Mouse (Mus musculus) 416B (cell line): ENCODE measurements around the gene Ubxn7.

Experiments
- DNase-seq: peaks from one replicate; pipeline ENCODE4 v3.0.0; 2011; ENCODE audit warnings: low read depth

Gene Ubxn7

DNA sequence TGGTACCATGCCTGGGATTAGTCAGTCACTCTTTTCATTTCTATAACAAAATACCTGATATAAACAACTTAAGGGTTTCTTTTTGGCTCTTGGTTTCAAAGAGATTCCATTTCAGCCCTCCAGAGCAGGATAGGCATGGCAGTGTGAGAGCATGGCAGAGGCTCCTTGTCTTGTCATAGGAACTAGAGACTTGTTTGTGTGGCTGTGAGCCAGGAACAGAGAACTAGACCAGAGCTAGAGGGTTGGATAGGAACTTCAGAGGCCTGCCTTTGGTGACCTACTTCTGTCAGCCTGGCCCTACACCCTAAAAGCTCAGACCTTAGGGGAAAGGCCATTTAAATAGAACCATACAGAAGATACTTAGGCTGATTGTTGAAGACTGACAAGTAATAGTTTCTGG, 50.8 kb downstream of the Ubxn7 start:
- no peak for DNase-seq

DNA sequence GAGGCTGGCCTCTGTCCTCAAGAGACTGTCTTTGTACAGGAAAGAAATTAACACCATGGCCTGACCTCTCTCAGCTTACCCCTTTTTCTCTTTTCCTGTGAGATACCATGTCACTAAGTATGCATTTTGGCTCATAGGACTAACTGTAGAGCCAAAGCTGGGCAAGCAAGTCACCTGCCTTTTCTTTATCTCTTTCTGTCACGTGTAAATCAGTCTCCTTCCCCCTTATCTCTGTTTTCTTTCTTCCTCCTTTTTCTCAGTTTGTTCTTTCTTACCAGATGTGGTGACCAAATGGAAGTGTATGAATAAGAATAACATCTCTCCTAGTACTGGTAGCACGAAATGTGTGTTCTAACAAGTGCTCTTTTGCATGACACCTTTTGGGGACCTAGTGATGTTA, 52.8 kb downstream of the Ubxn7 start:
- DNase-seq, result no peak

DNA sequence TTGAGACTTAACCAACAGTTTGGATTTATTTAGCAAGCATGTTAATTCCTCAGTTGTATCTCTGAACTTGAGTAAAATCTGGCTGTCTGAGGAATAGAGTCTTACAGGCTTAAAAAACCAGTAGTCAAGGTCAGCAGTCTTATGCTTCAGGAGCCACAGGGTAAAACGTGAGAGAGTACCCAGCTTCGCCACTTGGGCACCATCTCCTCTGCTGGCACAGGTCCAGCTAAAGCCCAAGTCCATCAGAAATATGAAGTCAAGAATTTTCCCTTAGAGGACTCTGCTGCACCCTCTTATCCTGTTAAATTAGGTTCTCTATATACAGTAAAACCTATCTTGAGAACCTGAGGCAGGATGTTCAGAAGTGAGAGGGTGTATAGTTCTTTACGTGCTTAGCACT, 54.8 kb downstream of the Ubxn7 start:
- DNase-seq, result peak; percentile 19

DNA sequence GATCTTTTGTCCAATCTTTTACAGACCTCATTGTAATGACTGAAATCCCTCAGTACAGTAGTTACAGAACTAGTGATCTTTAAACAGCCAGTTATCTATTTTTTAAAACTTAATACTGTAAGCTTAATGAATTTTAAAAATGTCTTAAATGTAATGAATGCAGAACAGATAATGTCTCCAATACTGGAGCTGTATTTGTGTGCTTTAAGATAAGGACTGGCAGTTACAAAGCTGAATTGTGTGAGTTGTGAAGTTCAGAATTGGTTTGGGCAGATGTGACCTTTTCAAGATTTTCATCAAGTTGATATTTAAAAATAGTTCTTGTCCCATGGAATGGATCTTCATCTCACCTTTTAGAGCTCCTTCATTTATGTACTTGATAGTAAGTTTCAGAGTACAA, 57.0 kb downstream of the Ubxn7 start:
- no peak for DNase-seq

DNA sequence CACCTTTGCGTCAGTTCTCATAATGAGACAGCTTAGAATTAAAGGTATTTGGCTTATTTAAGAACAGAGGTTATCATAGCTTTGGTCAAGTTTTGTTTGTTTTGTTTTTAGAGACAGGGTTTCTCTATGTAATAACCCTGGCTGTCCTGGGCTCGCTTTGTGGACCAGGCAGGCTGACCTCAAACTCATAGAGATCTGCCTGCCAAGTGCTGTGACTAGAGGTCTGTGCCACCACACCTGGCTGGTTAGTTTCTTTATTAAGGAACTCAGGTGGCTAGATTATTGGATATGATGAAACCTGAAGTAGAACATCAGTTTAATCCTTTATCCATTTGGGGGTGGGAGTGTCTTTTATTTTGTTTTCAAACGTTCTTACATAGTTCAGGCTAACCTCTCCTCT, 57.8 kb downstream of the Ubxn7 start:
- DNase-seq, result no peak

DNA sequence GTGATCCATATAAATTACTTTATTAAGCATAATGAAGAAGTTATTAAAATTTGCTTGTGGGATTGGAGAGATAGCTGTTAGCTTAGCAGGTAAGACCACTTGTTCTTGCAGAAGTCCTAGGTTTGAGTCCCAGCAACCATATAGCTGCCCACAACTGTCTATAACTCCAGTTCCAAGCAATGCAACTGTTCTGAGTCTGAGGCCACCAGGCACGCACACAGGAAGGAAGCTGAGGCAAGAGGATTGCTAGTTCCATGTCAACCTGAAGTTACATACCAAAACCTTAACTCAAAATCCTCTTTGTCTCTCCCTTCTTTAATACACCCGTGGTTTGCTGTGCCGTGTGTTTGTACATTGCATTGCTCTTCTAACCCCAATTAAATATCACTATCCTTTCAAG, 58.8 kb downstream of the Ubxn7 start:
- DNase-seq, result peak; percentile 39

DNA sequence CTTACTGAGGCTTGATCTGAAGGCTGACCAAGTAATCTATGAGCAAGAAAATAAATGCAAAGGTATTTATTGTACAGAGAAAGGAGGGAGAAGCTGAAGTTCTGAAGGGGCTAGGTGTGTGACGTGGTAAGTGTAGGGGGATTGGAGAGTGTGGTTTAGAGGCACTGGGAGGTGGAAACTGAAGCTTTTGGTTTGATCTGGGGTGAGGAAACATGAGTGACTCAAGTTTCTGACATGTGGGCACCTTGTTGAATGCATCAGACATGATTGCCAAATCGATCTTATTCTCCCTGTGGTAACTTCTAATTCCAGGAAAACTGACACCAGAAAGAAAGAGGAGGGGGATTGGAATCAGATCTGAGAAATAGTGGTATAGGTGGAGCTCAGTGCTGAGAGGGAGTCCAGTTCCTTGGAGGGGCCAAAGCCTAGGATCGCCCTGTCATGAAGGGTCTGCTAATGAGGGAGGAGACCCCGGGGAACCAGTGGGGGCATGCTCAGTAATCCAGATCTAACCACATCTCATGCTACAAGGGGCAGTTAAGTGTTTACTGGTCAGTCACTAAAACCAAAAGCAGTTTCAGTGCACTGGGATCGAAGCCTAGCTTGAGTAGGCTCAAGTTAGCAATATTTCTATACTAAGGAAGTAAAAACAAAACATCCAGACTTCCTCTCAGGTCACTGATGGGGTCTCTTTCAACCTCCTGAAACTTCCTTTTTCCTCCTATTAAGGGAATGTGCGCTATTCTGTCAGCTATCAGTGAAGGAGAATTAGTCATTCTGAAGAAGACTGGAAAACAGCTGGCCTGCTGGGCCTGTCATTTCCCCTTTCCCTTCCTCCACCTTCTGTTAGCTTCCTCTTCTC, 63.9 kb downstream of the Ubxn7 start:
- DNase-seq, result peak; percentile 66

DNA sequence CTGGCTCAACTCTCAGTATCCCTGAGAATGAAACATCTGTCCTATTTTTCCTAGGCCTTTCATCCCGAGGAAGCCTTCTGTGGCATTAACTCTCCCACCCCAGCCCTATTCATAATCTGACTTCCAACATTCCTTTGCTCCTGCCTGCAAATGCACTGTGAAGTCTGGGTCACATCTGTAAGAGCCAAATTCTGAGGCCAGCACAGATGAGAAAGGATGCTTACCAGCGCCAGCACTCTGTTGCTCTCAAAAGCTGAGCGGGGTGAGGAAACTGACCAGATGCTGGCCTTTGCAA, 64.4 kb downstream of the Ubxn7 start:
- DNase-seq, result no peak

DNA sequence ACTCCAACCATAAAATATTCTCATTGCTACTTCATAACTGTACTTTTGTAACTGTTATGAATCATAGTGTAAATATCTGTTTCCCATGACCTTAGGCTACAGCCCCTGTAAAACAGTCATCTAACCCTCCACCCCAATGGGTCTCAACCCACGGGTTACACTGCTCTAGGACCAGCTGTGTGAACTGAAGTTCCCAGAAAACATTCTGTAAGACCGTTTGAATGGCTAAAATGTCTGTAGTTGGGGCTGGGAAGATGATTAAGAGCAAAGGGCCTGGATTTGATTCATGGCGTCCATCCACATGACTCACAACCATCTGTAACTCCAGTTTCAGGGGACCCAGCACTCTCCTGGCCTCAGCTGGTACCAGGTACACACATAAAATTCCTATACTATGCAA, 66.1 kb downstream of the Ubxn7 start:
- no peak for DNase-seq

DNA sequence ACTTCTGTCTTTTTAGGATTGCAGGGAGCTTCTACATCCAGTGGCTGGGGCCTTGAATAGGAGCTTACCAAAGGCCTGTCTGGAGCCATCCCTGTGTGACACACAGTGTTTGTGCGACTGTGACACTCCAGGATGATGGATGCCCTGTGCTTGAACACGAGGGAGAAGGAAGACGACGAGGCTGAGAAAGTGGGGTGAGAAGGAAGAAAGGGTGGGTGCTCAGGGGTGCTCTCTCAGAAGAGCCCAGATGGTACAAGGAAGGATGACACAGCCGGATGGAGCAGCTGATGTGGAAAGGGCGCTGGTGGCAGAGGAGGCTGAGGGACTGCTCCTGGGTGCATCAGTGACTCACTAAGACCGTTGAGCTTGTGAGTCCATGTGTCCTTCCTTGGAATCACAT, 68.2 kb downstream of the Ubxn7 start, which contains the start of gene Tm4sf19:
Gene Tm4sf19, plus strand, starts transcription at position 240 of the 400 bp plus-strand sequence.
- no peak for DNase-seq

DNA sequence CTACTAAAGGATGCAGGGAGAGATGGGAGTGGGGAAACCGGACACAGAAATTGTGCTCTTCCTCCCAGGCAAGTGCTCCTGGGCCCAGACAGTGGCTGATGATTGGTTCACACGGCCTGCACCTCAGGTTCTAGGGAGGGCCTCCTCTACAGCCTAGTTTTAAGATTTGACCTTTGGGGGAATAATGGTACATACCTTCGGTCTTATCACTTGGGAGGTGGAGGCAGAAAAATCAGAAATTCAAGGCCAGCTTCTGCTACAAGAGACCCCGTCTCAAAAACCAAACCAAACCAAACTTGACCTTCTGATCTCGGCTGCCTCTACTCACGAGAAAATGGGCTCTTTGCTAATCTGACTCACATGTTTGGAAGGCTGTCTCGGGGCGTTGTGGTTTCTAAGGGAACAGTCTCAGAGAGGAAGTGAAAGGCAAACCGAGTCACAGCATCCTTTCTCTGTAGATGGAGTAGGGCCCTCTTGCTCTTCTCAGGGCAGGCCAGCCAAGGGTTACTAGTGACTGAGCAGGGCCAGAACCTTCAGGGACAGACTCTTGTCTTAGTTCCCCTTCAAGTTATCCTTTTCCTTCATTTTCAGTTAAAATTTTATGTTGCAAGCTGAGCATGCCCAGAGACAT, 69.4 kb downstream of the Ubxn7 start:
- DNase-seq, result peak; percentile 59

DNA sequence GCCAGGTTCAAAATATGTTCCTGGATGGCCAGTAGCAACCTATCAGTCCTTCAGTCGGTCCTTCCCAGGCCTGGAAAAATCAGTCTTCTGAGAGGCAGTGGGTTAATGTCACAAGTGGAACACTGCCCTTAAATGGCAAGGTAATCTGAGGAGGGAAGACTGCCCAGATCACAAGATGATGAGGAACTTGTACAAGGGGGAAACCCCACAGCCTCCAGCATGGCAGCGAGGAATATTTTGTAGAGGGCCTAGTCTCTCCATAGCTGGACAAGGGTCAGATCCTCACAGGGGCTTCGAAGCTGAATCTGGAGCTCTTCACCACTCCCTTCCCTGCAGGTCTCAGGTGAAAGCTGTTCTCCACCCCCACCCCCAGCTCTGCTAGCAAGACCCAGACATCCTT, 70.8 kb downstream of the Ubxn7 start:
- DNase-seq, result no peak

DNA sequence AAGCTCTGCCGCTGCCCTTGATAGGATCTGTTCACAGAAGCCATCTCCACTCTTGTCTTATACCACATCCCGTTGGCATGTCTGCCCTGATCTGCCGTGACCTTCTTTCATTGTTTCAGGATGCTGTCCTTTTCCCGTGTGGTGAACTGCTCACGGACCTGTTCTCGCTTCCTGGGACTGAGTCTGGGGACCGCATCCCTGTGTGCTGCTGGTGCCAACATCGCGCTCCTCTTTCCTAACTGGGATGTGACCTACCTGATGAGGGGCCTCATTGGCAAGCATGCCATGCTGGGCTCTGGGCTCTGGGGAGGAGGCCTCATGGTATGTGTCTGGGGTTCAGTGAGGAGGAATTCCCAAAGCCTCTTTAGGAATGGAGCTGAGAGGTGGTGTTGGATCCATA, 73.7 kb downstream of the Ubxn7 start:
- DNase-seq, result no peak

DNA sequence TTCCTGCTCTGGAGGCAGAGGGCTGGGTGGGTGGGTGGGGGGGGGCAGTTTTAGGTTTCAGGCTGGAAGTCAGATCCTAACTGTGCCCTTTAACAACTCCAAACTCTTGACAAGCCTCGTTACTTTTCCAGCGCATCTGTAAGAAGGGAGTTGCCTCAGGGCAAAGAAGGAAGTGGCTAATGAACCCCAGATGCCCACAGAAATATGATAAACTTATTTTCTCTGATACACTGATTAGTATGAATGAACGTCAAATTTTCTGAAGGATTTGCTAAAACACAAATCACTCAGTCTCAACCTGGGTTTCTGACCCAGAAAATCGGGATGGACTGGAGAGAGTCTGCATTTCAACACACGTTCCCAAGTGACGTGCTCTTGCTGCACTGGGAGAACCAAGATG, 74.6 kb downstream of the Ubxn7 start:
- no peak for DNase-seq

DNA sequence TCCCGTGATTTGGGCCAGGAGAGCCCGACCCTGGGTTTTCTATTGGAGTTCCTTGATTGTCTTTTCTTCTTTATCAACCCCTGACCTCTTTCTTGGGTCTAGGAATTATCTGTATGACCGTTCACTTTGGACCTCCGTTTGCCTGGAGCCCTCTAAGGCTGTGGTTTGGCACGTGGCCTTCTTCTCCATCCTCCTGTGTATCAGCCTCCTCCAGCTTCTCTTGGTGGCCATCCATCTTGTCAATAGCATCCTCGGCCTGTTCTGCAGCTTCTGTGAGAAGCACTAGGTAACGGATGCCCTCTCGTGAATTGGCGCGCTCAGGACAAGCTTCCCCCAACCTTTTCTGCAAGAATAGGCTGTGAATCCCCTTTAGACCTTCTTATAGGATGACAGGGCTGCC, 75.7 kb downstream of the Ubxn7 start:
- DNase-seq, result no peak

DNA sequence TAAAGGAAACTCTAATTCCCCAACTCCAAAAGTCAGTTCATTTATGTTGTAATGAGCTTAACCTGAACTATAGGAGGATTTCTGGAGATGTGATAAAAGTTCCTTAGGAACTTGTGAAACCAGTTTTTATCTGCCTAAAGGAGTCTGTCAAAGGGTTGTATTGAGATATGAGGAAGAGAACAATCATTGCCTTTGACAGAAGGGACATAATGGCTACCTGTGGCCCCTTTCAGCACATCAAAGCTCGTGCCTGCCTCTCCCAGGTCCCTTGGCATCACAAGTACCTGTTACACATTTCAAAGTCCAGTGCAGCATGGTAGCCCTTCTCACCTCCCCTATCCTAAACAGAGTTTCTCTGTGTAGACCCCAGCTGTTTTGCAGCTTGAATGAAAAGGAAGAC, 85.4 kb downstream of the Ubxn7 start:
- no peak for DNase-seq

DNA sequence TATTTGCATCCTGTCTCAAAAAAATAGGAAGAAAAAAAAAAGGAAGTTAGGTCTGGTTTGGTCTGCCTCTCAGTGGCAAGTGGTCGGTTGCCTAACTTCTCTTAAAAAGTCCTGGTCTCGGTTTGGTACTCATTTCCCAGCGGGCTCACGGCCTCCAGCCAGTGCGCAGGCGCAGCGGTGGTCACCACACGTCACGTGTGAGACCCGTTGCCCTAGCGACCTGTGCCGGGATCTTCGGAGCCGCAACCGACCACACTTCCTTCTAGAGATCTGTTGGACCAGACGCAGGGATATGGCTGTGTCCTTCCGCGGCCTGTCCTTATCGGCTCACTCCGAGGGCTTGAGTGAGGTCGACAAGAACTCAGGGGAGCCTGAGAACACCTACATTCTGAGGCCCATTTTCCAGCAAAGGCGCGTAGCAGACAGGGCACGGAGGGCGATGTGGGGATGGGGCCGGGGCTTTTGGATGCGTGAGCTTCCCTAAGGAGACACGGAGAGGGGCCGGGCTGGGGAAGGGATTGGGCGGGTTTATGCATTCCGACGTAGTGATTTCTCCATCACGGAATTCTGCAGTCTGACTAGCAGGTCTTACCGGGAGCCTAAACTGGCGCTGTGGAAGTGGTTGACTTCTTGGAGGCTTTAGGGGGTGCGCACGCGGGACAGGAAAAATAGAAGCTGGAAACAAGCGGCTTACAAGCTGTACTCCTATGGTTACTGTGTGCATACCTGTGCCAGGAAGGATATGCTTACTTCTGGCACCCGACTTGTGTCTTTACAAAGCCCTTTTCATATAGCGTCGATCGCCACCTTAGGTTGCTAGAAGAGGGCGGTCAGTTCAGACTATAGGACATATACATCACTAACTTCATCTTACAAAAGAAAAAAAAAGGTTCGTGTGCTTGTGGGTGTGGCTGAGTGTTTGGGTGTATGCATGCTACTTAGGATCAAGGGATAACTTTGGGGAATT, 87.7 kb downstream of the Ubxn7 start, which contains the start of gene Tctex1d2:
Gene Tctex1d2, plus strand, starts transcription at position 186 of the 967 bp plus-strand sequence.
- peak; percentile 98 for DNase-seq

DNA sequence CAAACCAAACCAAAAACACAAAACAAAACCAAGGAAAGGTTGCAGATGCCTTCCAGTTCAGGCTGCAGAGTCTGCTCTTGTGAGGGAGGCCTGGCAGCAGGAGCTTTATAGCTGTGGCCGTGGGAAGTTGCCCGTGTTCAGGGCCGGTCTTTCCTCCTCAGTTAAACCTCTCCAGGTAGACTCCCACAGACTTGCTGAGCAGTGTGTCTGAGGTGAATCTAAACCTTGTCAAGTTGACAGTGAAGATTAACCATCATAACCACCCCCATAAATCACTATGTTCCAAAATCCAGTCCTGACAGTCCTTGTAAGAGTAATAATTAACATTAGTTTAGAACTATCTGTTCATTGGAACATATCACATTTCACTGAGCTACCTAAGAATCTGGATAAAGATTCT, 95.4 kb downstream of the Ubxn7 start:
- no peak for DNase-seq

DNA sequence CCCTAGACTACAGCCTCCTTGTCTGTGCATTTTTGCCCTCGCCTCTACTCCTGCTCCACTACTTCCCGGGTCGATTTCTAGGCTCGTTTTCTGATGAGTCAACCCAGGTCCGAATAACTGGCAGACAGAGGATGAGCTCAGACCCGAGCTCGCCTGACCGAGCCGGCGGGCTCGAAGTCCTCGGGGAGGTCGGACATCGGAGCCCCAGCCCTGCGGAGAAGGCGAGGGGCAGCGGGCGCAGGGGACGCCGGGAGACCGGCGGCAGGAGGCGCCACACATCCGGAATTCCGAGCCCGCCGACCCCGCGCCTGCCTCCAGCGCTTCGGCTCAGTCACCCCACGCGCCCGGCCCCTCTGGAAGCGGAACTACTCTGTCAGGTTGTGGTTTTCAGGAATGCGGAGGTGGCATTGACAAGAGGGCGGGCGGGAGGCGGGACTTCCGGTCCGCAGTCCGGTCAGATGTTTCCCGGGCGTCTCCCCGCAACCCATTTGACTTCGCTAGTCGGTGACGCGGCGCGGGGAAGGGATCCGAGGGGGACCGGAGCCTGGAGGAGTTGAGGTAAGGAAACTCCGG, 98.5 kb downstream of the Ubxn7 start, which contains the start of gene Pcyt1a:
Gene Pcyt1a, plus strand, starts transcription at position 448 of the 573 bp plus-strand sequence.
- DNase-seq, result peak; percentile 95

DNA sequence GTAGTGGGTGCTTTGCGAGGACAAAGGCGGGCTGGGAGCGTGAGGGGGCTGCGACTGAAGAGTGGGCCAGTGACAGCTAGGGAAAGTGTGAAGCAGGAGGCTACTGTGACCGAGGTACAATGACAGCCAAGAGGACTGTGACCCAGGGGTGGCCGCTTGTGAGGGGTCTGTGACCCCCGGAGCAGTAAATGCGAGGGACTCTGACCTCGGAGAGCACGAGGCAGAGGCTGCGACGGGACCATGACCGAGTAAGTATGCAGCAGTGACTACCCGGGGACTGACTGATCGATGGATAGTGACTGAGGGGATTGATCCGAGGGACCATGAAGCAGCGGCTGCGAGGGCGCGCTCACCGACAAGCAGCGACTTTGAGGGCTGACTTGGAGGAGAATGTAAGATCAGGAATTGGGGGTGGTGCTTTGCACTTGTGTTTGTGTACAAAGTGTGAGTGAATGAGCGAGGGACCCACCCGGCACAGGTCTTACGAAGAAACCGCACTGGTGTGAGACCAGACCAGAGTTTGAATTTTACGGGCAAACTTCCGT, 99.1 kb downstream of the Ubxn7 start:
- DNase-seq, result no peak

DNA sequence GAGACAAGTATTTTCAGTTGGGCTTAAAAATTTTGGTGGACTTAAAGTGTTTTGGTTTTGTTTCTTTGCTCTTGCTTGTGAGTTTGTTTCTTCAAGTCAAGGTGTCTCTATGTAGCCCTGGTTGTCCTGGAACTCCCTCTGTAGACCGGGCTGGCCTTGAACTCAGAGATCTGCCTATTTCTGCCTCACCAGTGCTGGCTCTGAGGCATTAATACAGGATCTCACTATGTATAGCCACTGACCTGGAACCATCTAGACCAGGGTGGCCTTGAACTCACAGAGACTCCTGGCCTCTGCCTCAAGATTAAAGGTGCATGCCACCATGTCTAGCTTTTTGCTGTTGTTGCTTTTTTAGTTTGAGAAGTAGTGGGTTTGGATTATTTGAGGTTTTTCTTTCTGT, 99.9 kb downstream of the Ubxn7 start:
- DNase-seq, result no peak

DNA sequence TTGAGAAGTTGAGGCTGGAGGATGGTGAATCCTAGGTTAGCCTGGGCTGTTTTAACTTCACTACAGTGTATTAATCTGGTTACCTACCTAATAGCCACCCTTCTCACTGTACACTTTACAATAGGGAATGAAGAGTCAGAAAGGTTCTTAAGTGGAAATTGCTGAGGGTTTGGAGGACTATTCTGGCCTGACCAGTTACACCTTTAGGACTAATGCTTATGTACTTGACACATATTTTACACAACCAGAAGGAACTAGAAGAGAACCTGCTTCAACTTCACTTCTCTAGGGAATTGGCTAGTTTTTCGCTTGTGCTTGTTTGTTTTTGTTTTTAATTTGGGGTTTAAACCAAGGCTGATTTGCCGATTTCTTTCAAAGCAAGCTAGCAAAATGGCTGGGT, 101.1 kb downstream of the Ubxn7 start:
- no peak for DNase-seq
